Mouse (Mus musculus) layer of hippocampus, adult 9-10 months (tissue): ENCODE results near the gene Selenoo.

Source experiments
- DNase-seq: peaks from one replicate; pipeline ENCODE4 v3.0.0; 2022; ENCODE audit warnings: low spot score

The Selenoo gene

GRCm38 (mm10) chr15:89148496-89149270 is 59.8 kb downstream of the Selenoo start:
- no peak for DNase-seq

GRCm38 (mm10) chr15:89149271-89150040 is 60.6 kb downstream of the Selenoo start, which contains the start of gene Mapk11:
TSS of gene Mapk11 (minus strand) at chr15:89149628.
- DNase-seq: no peak
